Mouse (Mus musculus): ENCODE data around the gene Gm3264. TPM values are rescaled to one million over a fixed set of nuclear protein-coding genes. Genes with fewer than 3 reads are reported as not detected.

The Gm3264 gene
- not detected for total RNA-seq (2023)

GRCm38 (mm10) chr14:4855299-4855980, at the start of gene Gm3264:
Gene Gm3264 (plus strand): TSS chr14:4855576.

GRCm38 (mm10) chr14:4837806-4838205, 17.6 kb upstream of the Gm3264 start, which contains the start of gene Gm3269:
Gene Gm3269 (plus strand): TSS chr14:4838106.

DNA sequence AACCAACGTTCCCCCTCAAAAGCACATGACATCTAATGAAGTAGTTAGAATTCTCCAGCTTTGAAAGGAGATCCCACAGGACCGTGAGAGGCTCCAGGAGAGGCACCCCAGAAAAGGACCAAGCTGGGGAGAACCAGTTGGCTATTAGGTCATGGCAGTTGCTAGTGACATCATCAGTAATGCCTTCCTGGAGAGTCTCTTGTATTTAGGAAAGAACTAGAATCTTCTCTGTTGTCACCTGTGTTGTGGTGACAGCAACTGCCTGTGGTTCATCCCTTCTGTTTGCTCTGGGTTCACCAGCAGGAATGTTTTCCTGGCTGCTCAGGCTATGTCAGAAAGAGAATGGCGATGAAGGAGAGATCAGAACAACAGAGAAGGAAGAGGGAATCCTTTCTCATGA, 36.7 kb downstream of the Gm3264 start, which contains the start of gene Gm3278:
Gene Gm3278 (plus strand): TSS at position 301 of the 400 bp plus-strand sequence.

Other genes starting within 250 kb of the Gm3264 start
- gene Gm8159, start 223.2 kb upstream of the Gm3264 start, total RNA-seq (2023) = not detected
- gene Gm3239, start 191.4 kb upstream of the Gm3264 start, total RNA-seq (2023) = not detected
- gene Gm7876, start 146.3 kb upstream of the Gm3264 start, total RNA-seq (2023) = not detected
- not detected for gene Gm3252, start 128.8 kb upstream of the Gm3264 start, total RNA-seq (2023)
- gene Gm9602, start 79.2 kb upstream of the Gm3264 start, total RNA-seq (2023) = not detected
- not detected for gene Gm3269, start 17.5 kb upstream of the Gm3264 start, total RNA-seq (2023)
- gene Gm3278, start 36.8 kb downstream of the Gm3264 start, total RNA-seq (2023) = not detected
- gene Gm8297, start 128.4 kb downstream of the Gm3264 start, total RNA-seq (2023) = not detected
- not detected for gene Gm3298, start 160.3 kb downstream of the Gm3264 start, total RNA-seq (2023)
- not detected for gene 4930555G01Rik, start 195.1 kb downstream of the Gm3264 start, total RNA-seq (2023)
- not detected for gene Gm8281, start 215.5 kb downstream of the Gm3264 start, total RNA-seq (2023)